Mouse (Mus musculus): ENCODE measurements around the gene Itgae. TPM values are rescaled to one million over a fixed set of nuclear protein-coding genes. Genes with fewer than 3 reads are reported as not detected.
A peak's percentile ranks its signal among the peaks of the same experiment; 100 is the strongest.

The Itgae gene
- polyA plus RNA-seq, 1 experiment = 0.78 TPM

- no peak overlapping the region for H3K9ac ChIP-seq (ENCODE audit: low read depth, poor library complexity, severe bottlenecking)
- H3K4me3 ChIP-seq (ENCODE audit: low read depth, low read length) = no peak overlapping the region
- H3K4me1 ChIP-seq (ENCODE audit: control insufficient read depth, insufficient read depth, low read length) = no peaks in the 10 kb centered on the region
- no peaks in the 10 kb centered on the region for H3K27me3 ChIP-seq (ENCODE audit: control insufficient read depth, insufficient read depth, low read length, poor library complexity, severe bottlenecking)
- peaks cover 42% of the 10 kb centered on the region for H3K36me3 ChIP-seq (ENCODE audit: control insufficient read depth, insufficient read depth, low read length, poor library complexity, severe bottlenecking)
- TF ChIP-seq CTCF (IDR thresholded peaks at IDR 0.05; ENCODE audit: low read depth, low read length) = no peak
- no peak for TF ChIP-seq POLR2A (IDR thresholded peaks at IDR 0.05; ENCODE audit: insufficient read depth, low read length)
- TF ChIP-seq EP300 (IDR thresholded peaks at IDR 0.05; ENCODE audit: insufficient read depth, low read depth, low read length) = no peak
- H3K9me3 ChIP-seq (replicated peaks; ENCODE audit: control insufficient read depth, insufficient read depth, low read length, poor library complexity, severe bottlenecking) = peaks cover 14% of the 10 kb centered on the region; the same call in 1 of the 2 replicates
- H3K27ac ChIP-seq (ENCODE audit: insufficient read depth, low read length) = no peak overlapping the region
Observed at GRCm38 (mm10) chr11:73134222-73134621, 43.8 kb downstream of the Itgae start.

DNA sequence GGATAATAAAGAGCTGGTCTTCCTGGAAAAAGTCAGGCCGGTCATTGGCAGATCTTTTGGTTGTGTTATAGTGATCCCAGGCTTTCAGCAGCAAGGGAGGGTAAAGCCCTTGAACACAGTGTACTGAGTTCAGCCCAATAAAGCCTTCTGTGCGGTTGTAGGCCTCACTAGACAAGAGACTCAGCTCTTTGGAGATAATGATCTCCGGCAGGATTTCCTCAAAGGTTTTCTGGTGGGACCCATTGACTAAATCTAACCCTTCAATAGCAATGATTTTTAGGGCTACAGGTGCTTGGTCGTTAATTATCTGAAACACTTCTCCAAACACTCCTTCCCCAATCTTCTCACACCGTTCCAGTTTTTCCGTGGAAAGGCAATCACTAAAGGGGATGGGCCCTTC is 46.2 kb downstream of the Itgae start:
- H3K4me1 ChIP-seq (ENCODE audit: control insufficient read depth, insufficient read depth, low read length) = no peaks in the 10 kb centered on the region
- TF ChIP-seq EP300 (IDR thresholded peaks at IDR 0.05; ENCODE audit: insufficient read depth, low read depth, low read length) (no peak), POLR2A (IDR thresholded peaks at IDR 0.05; ENCODE audit: insufficient read depth, low read length) (no peak), CTCF (IDR thresholded peaks at IDR 0.05; ENCODE audit: low read depth, low read length) (no peak)
- H3K4me3 ChIP-seq (ENCODE audit: low read depth, low read length) = no peak overlapping the region; the same call in 1 of the 2 replicates
- H3K27me3 ChIP-seq (ENCODE audit: control insufficient read depth, insufficient read depth, low read length, poor library complexity, severe bottlenecking) = no peaks in the 10 kb centered on the region
- peaks cover 42% of the 10 kb centered on the region for H3K36me3 ChIP-seq (ENCODE audit: control insufficient read depth, insufficient read depth, low read length, poor library complexity, severe bottlenecking)
- H3K27ac ChIP-seq (ENCODE audit: insufficient read depth, low read length) = no peak overlapping the region
- H3K9me3 ChIP-seq (replicated peaks; ENCODE audit: control insufficient read depth, insufficient read depth, low read length, poor library complexity, severe bottlenecking) = peaks cover 14% of the 10 kb centered on the region; the same call in 1 of the 2 replicates
- H3K9ac ChIP-seq (ENCODE audit: low read depth, poor library complexity, severe bottlenecking) = peak overlapping the region; percentile 93

DNA sequence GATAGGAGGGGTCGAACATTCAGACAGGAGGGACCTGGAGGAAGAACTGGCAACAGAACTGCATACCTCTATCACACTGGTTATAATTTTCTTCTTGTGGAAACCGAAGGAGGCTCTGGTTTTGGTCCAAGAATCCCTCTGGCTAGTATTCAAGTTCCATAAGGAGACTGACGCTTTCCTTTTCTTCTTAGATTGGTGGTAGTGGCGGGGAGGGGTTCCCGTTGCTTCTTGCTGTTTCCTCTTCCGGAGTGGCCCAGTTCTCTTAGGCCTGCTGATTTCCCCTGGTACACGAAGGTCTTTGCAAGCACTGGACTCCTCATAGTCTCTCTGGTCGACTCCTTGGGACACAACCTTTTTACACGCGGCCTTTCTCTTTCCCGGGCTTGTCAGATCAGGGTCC is 46.7 kb downstream of the Itgae start:
- no peaks in the 10 kb centered on the region for H3K27me3 ChIP-seq (ENCODE audit: control insufficient read depth, insufficient read depth, low read length, poor library complexity, severe bottlenecking)
- H3K4me3 ChIP-seq (ENCODE audit: low read depth, low read length) = peak overlapping the region; percentile 93
- H3K4me1 ChIP-seq (ENCODE audit: control insufficient read depth, insufficient read depth, low read length) = no peaks in the 10 kb centered on the region
- no peak overlapping the region for H3K27ac ChIP-seq (ENCODE audit: insufficient read depth, low read length)
- no peak for TF ChIP-seq POLR2A (IDR thresholded peaks at IDR 0.05; ENCODE audit: insufficient read depth, low read length)
- no peak for TF ChIP-seq EP300 (IDR thresholded peaks at IDR 0.05; ENCODE audit: insufficient read depth, low read depth, low read length)
- TF ChIP-seq CTCF (IDR thresholded peaks at IDR 0.05; ENCODE audit: low read depth, low read length) = no peak
- peaks cover 14% of the 10 kb centered on the region; the same call in 1 of the 2 replicates for H3K9me3 ChIP-seq (replicated peaks; ENCODE audit: control insufficient read depth, insufficient read depth, low read length, poor library complexity, severe bottlenecking)
- peaks cover 42% of the 10 kb centered on the region for H3K36me3 ChIP-seq (ENCODE audit: control insufficient read depth, insufficient read depth, low read length, poor library complexity, severe bottlenecking)
- H3K9ac ChIP-seq (ENCODE audit: low read depth, poor library complexity, severe bottlenecking) = peak overlapping the region; percentile 93

GRCm38 (mm10) chr11:73137591-73138501 is 47.5 kb downstream of the Itgae start, which contains the start of gene Haspin:
Gene Haspin, minus strand, starts transcription at chr11:73138294.
- peak within 1 kb of the TSS; percentile 93 for H3K9ac ChIP-seq (ENCODE audit: low read depth, poor library complexity, severe bottlenecking)
- H3K36me3 ChIP-seq (ENCODE audit: control insufficient read depth, insufficient read depth, low read length, poor library complexity, severe bottlenecking) = peaks cover 37% of the 10 kb centered on the region
- no peak within 1 kb of the TSS for H3K27ac ChIP-seq (ENCODE audit: insufficient read depth, low read length)
- peaks cover 10% of the 10 kb centered on the region; the same call in 1 of the 2 replicates for H3K9me3 ChIP-seq (replicated peaks; ENCODE audit: control insufficient read depth, insufficient read depth, low read length, poor library complexity, severe bottlenecking)
- peak within 1 kb of the TSS; percentile 93 for H3K4me3 ChIP-seq (ENCODE audit: low read depth, low read length)
- H3K4me1 ChIP-seq (ENCODE audit: control insufficient read depth, insufficient read depth, low read length) = no peaks in the 10 kb centered on the region
- TF ChIP-seq CTCF (IDR thresholded peaks at IDR 0.05; ENCODE audit: low read depth, low read length) = peak; percentile 78
- TF ChIP-seq EP300 (IDR thresholded peaks at IDR 0.05; ENCODE audit: insufficient read depth, low read depth, low read length) = no peak
- peak; percentile 25 for TF ChIP-seq POLR2A (IDR thresholded peaks at IDR 0.05; ENCODE audit: insufficient read depth, low read length)
- no peaks in the 10 kb centered on the region for H3K27me3 ChIP-seq (ENCODE audit: control insufficient read depth, insufficient read depth, low read length, poor library complexity, severe bottlenecking)

DNA sequence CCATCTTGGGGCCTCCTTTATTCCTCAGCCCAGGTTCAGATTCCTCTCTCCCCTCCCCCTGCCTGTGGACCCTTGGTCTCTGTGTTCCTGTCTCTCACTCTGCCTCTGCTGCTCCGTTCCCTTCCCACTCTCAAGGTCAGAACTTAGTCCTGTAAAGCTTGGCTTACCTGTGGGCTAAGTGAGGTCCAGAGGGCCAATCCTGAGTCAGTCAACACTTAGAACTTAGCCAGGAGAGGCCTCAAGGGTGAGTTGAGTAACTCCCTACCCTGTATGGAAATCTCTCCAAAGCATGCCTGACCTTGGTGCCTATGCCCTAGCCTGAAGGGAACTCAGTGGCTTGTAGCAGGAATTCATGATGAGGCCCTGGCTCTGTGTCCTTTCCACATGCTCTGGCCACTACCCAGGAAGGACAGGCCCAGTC is 53.9 kb downstream of the Itgae start:
- Histone ChIP-seq H3K9ac (ENCODE audit: low read depth, poor library complexity, severe bottlenecking) (no peak overlapping the region), H3K27me3 (ENCODE audit: control insufficient read depth, insufficient read depth, low read length, poor library complexity, severe bottlenecking) (no peaks in the 10 kb centered on the region), H3K27ac (ENCODE audit: insufficient read depth, low read length) (no peak overlapping the region), H3K4me3 (ENCODE audit: low read depth, low read length) (no peak overlapping the region), H3K9me3 (replicated peaks; ENCODE audit: control insufficient read depth, insufficient read depth, low read length, poor library complexity, severe bottlenecking) (no peaks in the 10 kb centered on the region), H3K36me3 (ENCODE audit: control insufficient read depth, insufficient read depth, low read length, poor library complexity, severe bottlenecking) (no peaks in the 10 kb centered on the region), H3K4me1 (ENCODE audit: control insufficient read depth, insufficient read depth, low read length) (peaks cover 2% of the 10 kb centered on the region)
- TF ChIP-seq POLR2A (IDR thresholded peaks at IDR 0.05; ENCODE audit: insufficient read depth, low read length) (no peak), EP300 (IDR thresholded peaks at IDR 0.05; ENCODE audit: insufficient read depth, low read depth, low read length) (no peak), CTCF (IDR thresholded peaks at IDR 0.05; ENCODE audit: low read depth, low read length) (no peak)

Measured in ES-Bruce4 (cell line).